Mouse (Mus musculus) ovary, postnatal 36 days (tissue): Measurements from ENCODE around the gene Eef1a1.
A peak's percentile ranks its signal among the peaks of the same experiment; 100 is the strongest.

Source experiments
- DNase-seq: peaks from one replicate; pipeline ENCODE4 v3.0.0; 2022; ENCODE audit warnings: low spot score, mixed read lengths

The Eef1a1 gene

GRCm38 (mm10) chr9:78475873-78476272 lies 13.1 kb downstream of the Eef1a1 start:
- DNase-seq: no peak

GRCm38 (mm10) chr9:78475383-78475780 lies 13.6 kb downstream of the Eef1a1 start:
- DNase-seq: no peak

DNA sequence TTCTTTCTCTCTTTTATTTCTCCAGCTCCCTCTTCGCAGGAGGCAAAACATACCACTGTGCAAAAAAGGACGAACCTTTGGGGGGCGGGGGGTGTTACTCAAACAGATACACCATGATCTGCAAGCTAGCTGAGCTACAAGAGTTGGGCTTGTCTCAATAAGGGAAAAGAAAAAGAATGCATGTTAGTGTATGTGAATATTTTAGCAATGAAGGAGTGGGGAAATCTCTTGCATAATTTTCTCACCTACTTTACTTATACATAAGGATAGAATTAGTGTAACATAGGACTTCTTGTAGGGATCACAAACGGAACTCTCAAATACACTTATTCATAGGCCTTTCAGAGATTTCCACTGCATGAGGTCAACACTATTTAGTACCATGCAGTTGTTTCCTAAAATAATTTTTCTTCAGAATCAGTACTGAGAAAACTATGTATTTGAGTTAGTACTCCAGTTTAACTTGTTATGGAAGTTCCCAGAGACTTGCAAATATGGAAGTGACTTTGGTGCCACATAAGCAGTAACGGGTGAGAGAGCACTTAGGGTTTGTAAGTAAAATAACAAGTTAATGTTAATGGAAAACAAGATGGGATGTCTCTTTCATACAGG lies 14.1 kb downstream of the Eef1a1 start:
- DNase-seq: no peak

DNA sequence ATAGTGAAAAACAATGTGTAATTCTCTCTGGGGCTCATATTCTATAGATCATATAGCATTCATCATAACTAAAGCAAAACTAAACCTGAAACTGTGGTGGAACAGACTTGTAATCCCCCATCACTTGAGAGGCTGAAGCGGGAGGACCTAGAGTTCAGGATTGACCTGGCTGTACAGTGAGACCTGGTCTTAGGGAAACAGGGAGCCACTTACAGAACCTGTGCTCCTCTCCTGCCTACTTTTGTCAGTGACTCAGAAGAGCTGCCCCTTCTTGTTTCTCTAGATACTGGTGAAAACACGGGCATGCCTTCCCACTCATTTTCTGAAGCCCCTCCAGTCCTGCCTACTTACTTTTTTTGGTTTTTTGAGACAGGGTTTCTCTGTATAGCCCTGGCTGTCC lies 14.7 kb downstream of the Eef1a1 start:
- no peak for DNase-seq

DNA sequence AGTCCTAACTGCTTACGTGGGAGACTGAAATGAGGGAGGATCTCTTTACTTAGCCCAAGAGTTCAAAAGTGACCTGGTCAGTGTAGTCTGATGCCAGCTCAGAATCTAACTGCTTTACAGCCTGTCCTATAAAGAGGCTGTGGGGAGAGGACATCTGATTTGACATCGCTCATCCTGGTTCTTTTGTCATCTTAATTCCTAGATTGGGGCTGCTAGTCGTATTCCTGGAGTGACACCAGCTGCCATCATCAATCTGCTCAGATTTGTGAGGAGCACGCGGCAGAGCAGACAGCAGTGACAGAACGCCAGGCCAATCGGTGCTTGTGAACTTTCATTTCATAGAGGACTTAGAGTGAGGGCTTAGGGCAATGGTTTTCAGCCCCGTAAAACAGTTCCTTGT lies 15.4 kb downstream of the Eef1a1 start:
- no peak for DNase-seq

GRCm38 (mm10) chr9:78465725-78466124 lies 23.2 kb downstream of the Eef1a1 start:
- no peak for DNase-seq

DNA sequence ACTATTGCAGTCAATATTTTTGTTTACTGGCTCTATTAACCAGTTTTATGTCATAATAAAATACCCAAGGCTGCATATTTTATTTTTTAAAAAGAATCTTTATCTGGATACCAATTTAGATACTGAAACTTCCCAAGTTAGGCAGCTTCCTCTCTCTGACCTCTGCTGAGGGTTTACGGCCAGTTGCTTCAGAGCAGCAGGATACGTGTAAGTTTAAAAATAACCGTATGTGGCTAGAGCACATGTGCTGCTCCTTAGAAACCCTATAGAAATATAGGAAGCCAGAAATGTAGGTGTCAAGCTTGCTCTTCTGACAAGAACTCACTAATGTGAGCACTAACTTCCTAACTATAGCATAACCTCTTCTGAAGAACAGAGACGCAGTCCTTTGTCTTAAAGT lies 25.6 kb downstream of the Eef1a1 start:
- DNase-seq: no peak

- DNase-seq: no peak
Observed at GRCm38 (mm10) chr9:78457026-78457425, 31.9 kb downstream of the Eef1a1 start.

- DNase-seq: no peak
Observed at GRCm38 (mm10) chr9:78451382-78451781, 37.6 kb downstream of the Eef1a1 start.

- DNase-seq: no peak
Observed at GRCm38 (mm10) chr9:78450404-78450803, 38.5 kb downstream of the Eef1a1 start.

DNA sequence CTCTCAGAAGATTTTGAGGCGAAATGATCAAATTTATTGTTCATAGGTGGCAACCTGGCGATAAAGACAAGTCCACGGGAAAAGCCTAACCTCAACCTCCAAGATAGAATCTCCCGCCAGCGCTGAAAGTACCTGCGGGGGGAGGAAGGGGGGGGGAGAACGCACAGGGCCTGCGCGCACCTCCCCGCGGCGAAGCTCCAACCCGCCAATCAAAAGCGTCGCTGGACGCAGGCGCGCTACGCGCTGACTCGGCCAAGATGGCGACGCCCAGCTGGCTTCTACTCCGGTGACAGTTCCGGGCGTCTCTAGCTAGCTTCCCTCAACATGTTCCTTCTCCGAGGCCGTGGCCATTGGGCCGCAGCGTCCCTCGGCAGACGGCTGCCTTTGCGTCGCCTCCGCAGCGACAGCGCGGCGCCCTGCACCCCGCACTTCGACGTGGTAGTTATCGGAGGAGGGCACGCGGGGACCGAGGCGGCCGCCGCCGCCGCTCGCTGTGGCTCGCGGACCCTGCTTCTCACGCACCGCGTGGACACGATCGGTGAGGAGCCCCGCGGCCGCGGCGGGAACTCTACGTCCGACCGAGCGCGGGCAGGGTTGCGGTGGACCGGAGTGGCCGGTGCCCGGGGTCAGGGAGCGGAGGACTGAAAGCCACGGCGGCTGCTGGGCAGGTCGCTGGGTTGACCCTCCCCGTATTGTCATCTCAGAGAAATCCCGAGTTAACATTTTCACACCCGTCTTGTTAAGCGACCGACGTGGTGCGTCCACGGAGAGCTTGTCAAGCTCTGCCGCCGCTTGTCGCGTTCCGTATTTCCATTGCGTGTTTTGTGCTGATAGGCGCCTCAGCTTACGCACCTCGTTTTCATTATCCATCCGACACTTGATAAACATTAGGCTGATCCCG lies 40.7 kb downstream of the Eef1a1 start, which contains the start of the genes Mto1 and Gm17324:
Gene Mto1 (plus strand): TSS at position 236 of the 901 bp plus-strand sequence.
Gene Gm17324 (minus strand): TSS at position 814 of the 901 bp plus-strand sequence.
- peak; percentile 90 for DNase-seq

DNA sequence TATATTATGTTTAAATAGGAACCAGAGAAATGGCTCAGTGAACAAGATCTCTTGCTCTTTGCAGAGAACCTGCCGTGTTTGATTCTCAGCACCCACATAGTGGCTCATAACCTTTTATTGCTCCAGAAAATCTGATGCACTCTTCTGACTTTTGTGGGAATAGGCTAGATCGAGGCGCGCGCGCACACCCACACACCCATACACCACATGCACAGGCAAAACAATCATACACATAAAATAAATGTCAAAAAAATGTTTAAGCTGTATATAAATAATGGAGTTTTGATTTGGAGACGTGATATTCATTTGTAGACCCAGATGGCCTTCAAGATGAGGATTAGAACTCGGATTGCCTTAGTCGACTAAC lies 41.4 kb downstream of the Eef1a1 start:
- DNase-seq: no peak

DNA sequence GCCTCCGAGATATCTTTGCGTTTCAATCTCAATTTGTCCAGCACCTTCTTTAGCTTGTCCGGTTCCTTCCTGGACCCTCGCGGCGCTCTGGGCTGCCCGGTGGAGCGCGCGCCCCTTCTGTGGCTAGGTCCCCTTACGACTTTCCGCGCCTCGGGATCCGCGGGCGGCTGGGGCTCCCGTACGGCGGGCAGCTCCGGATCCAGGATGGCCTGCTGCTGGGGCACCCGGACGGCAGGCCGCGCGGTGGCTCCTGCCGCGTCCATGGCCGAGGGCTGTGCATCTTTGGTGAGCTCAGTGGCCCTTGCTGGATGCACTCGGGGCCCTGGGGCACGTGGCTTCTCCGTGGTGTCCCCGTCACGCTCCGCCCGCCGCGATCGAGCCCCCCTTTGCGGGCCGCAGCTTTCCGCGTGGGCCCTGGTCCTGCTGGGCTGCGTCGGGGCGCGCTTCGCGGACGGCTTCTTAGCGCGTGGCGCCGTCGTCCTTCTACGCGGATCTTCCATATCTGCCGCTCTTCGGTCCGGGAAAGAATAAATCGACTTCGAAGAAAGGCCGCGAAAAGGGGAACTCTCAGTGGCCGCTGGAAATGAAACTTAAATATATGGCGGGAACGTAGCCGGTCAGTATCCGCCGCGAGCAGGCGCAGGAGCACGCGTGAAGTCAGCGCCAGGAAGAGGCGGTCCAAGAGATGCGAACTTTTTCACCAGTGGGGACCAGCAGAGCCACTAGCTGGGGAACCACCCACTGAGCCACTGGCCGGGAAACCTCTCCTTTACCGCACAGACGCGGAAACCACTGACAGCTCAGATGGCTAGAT lies 46.2 kb downstream of the Eef1a1 start, which contains the start of gene Cgas:
Gene Cgas (minus strand): TSS at position 659 of the 814 bp plus-strand sequence.
- DNase-seq: peak; percentile 56

DNA sequence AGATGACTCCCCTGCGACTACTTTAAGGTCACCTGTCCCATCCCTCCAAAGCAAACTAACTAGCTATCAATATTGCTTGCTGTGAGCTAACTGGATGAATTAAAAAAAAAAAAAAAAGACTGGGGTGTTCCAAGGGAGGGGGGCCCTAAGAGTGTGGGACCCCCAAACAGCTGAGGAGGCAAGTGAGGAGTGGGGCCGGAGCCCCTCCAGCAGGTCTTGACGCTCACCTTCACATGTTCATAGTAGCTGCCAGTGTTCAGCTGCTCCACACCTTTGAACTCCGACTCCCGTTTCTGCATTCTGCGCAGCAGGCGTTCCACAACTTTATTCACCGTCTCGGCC lies 46.7 kb downstream of the Eef1a1 start:
- no peak for DNase-seq

DNA sequence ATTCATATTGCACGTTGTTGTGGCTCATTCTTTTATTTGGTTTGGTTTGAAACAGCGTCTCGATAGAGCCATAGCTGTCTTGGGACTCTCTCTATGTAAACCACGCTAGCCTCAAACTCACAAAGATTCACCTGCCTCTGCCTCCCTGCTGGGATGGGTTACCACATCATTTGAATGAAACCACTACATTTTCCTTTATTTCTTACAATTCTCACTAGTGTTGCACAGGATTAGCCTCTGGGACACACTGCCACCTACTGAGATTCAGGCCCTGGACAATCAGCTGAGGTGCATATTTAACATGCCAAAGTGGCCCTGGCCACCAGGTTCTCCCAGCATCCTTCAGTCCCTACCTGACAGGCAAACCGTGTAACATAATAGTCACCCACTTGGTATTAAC lies 49.5 kb downstream of the Eef1a1 start:
- no peak for DNase-seq

- DNase-seq: no peak
Observed at GRCm38 (mm10) chr9:78432471-78432870, 56.5 kb downstream of the Eef1a1 start.

GRCm38 (mm10) chr9:78430486-78430885 lies 58.5 kb downstream of the Eef1a1 start:
- DNase-seq: no peak

GRCm38 (mm10) chr9:78429551-78429950 lies 59.4 kb downstream of the Eef1a1 start:
- DNase-seq: no peak

GRCm38 (mm10) chr9:78428870-78429432 lies 60.0 kb downstream of the Eef1a1 start:
- no peak for DNase-seq
